Mouse (Mus musculus): ENCODE measurements around the gene Lrrc2.

- TF ChIP-seq CTCF (IDR thresholded peaks at IDR 0.05; ENCODE audit: borderline replicate concordance, control insufficient read depth, extremely low read depth, insufficient read depth, low read length, poor library complexity) (no peak), POLR2A (IDR thresholded peaks at IDR 0.05; ENCODE audit: control insufficient read depth, extremely low read depth, insufficient read depth, low read length, poor library complexity) (no peak)
Observed at GRCm38 (mm10) chr9:111001621-111002020, 50.3 kb downstream of the Lrrc2 start.
